Mouse (Mus musculus) heart, adult 2 months (tissue): Measurements from ENCODE around the gene Slfn3.
"Not testable (repeated sequence)": the region's sequence is repeated elsewhere in the genome, so short reads cannot be mapped to it uniquely, and the experiment has no call there.

Experiments used
- CTCF ChIP-seq: fragments of 200-600 bp; IDR thresholded peaks from 2 replicates; pipeline ENCODE4 v1.8.1; 2022; ENCODE audit warnings: antibody characterized with exemption, mild to moderate bottlenecking, moderate library complexity
- EP300 ChIP-seq: fragments of 200-500 bp; IDR thresholded peaks from 2 replicates; pipeline ENCODE4 v1.6.1; 2011; ENCODE audit warnings: low read depth, low read length, control low read depth; ENCODE audit not compliant: insufficient read depth
- POLR2A ChIP-seq: fragments of 200-500 bp; IDR thresholded peaks from 2 replicates; pipeline ENCODE4 v1.6.1; 2011; ENCODE audit warnings: mild to moderate bottlenecking, low read depth, low read length, control low read depth; ENCODE audit not compliant: insufficient read depth

- TF ChIP-seq POLR2A, EP300, CTCF: not testable (repeated sequence)
Observed at GRCm38 (mm10) chr11:83257211-83257610, 66.1 kb downstream of the Slfn3 start.
